Mouse (Mus musculus): Measurements from ENCODE around the gene Ramp1.

Gene Ramp1

DNA sequence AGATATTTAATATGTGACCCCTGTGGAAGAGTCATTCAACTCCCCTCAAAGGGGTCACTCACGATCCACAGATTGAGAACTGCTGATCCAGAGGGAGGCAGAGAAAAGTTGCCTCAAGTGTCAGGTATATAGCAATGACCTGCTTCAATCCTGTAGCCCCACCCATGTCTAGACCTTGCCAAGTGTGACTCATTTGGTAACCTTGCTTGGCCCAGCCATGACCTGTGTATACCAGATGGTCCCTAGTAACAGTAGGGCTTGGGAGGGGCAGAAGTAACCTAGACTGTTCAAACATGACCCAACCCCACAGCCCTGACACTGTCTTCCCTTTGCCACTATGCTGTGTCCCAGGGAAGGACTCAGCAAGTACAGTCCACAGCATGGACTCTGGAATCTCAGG, 61.1 kb downstream of the Ramp1 start:
- DNase-seq, result no peak

DNA sequence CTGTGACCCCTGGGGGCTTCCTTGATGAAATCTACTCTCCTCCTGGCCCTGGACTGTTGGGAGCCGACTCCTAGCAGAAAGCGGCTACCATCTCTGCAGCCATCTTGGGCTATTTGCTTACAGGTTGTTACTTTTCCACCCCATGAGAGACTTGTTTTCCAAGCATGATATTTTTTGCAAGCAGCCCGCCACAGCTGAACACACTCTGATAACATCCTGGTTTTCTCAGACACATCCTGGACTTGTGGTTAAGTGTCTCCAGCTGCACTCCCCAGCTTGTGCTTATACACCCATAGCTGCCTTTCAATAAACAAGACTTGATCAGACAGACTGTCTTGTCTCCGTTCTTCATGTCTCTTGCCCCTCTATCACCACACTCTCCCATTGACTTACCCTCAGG, 61.6 kb downstream of the Ramp1 start:
- no peak for DNase-seq

DNA sequence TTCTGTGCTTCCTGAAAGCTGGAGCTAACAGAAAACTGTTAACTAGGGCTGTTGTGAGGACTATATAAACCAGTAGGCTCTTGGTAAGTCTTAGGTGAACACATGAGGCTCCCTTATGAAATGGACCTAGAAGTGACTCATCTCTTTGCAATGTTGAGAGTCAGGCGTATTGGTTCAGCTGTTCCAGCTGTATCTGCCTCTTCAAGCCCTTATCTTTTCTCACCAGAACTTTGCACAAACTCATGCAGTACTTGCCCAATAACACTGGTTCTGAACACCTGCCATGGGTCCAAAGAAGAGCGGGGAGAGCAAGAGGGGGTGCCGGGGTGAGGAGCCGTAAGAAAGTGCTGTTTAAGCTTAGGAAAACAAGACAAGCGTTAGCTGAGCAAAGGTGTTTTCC, 68.6 kb downstream of the Ramp1 start:
- DNase-seq, result no peak

DNA sequence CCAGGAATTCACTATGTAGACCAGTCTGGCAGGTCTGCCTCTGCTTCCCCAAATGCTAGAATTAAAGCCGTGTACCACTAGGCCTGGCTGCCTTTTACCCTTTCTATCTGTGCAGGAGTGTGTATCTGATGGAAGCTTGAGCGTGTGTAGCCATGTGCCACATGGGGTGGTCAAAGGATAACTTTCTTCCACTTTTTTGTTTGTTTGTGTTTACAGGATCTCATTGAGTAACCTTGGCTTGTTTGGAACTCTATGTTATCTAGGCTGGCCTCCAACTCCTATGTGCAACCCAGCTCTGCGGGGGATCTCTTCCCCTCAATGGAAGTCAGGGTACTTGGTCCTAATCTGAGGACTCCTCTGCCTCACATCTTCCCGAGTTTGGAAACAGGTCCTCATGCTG, 69.3 kb downstream of the Ramp1 start:
- no peak for DNase-seq

DNA sequence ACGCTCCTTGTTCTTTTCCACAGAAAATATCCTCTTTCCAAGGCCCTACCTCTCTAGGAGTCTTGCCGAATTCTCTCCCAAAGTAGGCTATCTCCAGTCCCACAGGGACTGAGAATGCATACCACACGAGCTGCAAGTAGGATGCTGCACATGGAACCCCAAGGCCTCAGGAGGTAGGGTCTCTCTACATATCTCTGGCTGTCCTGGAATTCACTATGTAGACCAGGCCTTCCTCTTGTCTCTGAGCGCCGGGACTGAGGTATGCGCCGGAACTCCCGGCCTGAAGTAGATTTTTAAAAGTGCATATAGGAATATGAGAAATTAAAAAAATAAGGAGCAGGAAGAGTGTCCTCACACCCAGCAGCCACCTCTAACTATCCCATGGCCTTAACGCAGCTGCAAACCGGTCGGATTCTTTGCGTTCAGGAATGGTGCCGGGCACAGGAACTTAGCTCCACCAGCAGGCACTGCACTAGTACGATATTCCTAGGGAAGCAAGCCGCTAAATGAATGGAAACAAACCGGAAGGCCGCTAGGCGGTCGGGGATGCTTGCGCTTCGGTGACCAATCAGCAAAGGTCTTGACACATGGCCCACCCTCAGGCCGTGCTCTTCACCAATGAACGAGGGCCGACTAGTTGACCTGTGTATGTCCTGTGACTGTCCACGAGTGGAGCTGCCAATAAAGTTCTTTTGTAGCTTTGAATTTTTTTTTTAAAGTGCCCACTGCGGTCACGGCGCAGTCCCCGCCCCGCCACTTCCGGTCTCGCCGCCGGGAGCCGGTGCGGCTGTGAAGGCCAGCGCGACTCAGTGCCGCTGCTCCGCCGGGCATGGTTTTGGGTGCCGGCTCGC, 70.2 kb downstream of the Ramp1 start, which contains the start of gene Ube2f:
Ube2f (plus strand) TSS at position 741 of the 851 bp plus-strand sequence.
- peak; percentile 96 for DNase-seq

DNA sequence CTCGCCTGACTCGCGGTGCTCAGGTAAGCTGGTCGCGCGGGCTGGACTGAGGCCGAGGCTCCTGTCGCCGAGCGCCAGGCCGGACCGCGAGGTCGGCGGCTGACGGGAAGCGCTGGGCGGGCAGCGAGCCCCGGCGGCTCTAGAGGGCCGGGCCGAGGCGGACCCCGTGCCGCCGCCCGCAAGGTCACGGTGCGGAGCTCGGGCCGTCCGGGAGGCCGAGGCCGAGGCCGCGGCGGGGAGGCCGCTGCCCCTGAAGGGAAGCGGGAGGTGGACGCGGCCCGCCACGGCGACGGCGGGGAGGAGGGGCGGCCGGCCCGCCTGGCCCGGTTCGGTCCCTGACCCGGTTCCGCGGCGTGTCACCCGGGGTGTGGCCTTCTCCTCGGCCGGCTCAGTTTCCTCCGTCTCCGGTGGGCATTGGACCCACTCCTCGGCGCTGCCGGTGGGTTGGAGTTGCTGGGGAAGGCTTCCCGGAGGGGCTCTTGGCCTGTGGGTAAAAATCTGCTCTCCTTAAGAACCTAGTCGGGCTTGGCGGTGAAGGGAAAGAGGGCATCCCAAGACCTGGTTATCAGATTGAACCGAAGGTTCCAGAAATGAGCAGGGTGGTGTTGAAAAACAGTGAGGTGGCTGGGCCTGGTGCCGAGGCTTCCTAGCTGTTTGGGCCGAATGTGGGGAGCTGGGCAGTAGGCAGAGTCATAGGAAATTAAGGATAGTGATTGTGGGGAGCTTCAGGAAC, 71.0 kb downstream of the Ramp1 start:
- peak; percentile 42 for DNase-seq

DNA sequence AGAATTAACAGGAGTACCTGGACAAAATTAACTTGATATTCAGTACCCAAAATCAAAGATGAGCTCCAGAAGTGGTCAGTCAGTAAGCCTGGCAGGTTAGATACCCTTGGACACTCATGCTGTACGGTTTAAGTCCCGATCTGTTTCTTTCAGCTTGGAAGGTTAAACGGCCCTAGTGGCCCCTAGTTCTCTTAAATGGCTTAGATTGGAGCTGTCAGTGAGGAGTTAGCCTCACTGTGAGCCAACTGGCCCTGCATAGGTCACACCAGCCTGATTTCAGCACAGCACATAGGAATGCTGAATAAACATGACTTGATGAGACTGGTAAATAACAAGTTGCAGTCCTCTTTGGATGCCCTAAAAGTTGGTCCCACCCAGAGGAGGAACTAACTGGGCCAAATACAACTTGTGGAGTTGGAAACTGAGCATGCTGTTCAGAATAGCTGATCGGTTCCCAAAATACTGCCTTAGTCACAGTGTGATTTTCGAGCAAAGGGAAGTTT, 71.6 kb downstream of the Ramp1 start:
- DNase-seq, result no peak

DNA sequence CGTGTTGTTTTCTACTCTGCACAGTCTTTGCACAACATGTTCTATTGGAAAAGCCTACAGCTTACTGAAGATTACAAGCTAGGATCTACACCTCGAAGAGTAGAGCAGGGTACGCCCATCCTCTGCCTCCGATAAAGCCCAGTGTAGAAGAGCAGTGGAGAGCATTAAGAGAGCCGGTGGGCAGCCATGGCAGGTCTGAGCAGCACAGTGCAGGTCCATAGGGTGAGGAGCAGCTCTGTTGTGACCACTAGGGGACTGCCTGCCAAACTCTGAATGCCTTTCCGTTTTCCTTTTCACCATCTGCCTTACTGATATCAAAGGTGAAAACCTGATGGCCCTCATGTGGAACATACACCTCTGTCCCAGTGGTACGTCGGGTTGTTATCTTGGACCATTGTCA, 72.3 kb downstream of the Ramp1 start:
- no peak for DNase-seq

DNA sequence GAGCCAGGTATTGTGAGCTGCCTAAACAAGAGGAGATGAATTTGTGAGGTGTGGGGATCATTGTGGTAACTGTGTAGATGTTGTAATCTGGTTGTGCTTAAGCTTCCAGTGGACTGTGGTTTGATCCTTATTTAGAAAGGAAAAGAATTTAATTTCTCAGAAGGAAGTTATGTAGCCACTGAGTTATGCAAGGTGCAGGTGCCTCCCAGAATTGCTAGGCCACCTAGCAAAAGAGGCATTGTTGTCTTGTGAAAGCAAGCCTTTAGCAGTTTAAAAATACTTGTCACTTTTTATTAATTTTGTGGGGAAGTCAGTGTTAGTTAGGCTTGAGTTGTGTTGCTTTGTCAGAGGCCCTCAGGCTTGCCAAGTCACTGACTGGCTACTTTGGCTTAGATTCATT, 78.3 kb downstream of the Ramp1 start:
- no peak for DNase-seq

DNA sequence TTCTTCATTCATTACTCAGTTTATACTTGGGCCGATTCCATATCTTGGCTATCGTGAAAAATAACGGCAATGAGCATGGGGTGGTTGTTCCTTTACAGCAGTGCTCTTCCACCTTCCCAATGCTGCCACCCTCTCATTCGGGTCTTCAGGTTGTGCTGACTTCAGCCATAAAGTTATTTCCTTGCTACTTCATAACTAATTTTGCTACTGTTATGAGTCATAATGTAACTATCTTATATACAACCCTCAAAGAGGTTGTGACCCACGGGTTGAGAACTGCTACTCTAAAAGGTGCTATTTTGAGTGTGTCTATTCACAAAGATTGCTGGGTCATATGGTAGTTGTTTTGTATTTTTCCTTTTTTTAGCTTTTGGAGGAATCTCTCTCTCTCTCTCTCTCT, 80.2 kb downstream of the Ramp1 start:
- DNase-seq, result no peak

DNA sequence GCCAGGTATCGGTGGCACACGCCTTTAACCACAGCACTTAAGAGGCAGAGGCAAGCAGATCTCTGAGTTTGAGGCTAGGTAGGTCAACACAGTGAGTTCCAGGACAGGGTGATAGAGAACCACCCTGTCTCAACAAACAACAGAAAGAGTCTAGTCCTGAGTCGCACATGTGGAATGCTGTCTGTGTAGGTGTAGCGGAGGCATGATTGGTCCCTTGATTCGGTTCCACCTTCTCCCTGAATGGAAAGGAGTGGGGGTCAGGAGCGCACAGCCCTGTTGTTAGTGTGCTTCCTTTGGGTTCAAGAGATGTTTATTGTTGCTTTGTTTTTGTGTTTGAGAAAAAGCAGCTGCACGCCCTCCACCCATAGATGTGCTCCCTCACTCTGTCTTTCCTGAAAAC, 82.9 kb downstream of the Ramp1 start:
- no peak for DNase-seq

DNA sequence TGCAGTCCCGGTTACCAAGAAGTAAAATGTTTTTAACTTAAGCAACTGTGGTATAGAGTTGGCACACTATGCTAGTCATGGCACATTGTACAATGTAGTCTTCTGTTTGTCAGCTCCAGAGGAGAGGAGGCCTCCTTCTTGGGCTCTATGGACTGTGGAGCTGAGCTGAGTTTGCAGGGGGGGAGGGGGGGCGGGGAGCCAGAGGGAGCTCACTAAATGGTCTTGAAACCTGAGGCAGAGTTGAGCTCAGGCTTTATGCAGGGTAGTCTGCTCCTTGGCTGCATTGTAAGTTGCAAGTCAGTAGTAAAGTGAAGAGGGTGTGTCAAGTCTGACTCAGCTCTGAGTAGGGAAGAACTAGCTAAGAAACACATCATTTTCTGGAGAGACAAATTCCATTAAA, 92.6 kb downstream of the Ramp1 start:
- DNase-seq, result no peak

Measured in lung, postnatal 10 days (tissue).